Mouse (Mus musculus): ENCODE data around the gene Sirt2. TPM values are rescaled to one million over a fixed set of nuclear protein-coding genes. Genes with fewer than 3 reads are reported as not detected.
A peak's percentile ranks its signal among the peaks of the same experiment; 100 is the strongest.

Gene Sirt2
- polyA plus RNA-seq, 1 experiment, result 154 TPM

GRCm38 (mm10) chr7:28741709-28742438 is 24.7 kb upstream of the Sirt2 start, which contains the start of the genes Mrps12 and Sars2:
TSS of gene Mrps12 (minus strand) at chr7:28741820.
TSS of gene Sars2 (plus strand) at chr7:28741992.
- peak; percentile 24 for TF ChIP-seq GATA1 (IDR thresholded peaks at IDR 0.05; ENCODE audit: low read length)

GRCm38 (mm10) chr7:28749935-28750334 is 16.6 kb upstream of the Sirt2 start:
- no peak for TF ChIP-seq GATA1 (IDR thresholded peaks at IDR 0.05; ENCODE audit: low read length)

GRCm38 (mm10) chr7:28756079-28756478 is 10.5 kb upstream of the Sirt2 start, which contains the start of gene Ccer2:
TSS of gene Ccer2 (plus strand) at chr7:28756174.
- no peak for TF ChIP-seq GATA1 (IDR thresholded peaks at IDR 0.05; ENCODE audit: low read length)

- TF ChIP-seq GATA1 (IDR thresholded peaks at IDR 0.05; ENCODE audit: low read length), result no peak
Observed at GRCm38 (mm10) chr7:28758623-28759022, 7.9 kb upstream of the Sirt2 start.

GRCm38 (mm10) chr7:28761907-28762306 is 4.6 kb upstream of the Sirt2 start:
- TF ChIP-seq GATA1 (IDR thresholded peaks at IDR 0.05; ENCODE audit: low read length), result no peak

- no peak for TF ChIP-seq GATA1 (IDR thresholded peaks at IDR 0.05; ENCODE audit: low read length)
Observed at GRCm38 (mm10) chr7:28765211-28765610, 1.3 kb upstream of the Sirt2 start.

DNA sequence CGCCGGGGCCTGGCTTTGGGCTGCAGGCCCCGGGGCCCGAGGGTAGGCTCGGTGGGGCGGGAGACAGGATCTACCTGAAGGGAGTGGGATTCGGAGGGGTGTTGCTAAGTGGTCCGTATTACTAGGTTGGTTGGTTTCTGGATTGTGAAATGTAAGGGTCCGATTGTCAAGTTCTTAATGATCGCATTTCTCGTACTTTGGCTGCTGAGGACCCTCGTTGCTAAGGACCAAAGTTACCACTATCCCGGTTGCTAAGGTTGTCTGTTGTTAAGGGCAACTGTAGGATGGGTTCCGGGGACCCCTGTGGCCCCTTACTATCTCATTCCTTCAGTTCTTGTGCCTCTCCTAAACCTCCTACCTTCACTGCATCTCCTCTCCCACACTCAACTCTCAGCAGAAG is 375 bp downstream of the Sirt2 start:
- no peak for TF ChIP-seq GATA1 (IDR thresholded peaks at IDR 0.05; ENCODE audit: low read length)

GRCm38 (mm10) chr7:28767462-28767965 is 979 bp downstream of the Sirt2 start, which contains the start of gene Nfkbib:
TSS of gene Nfkbib (minus strand) at chr7:28767512.
- no peak for TF ChIP-seq GATA1 (IDR thresholded peaks at IDR 0.05; ENCODE audit: low read length)

DNA sequence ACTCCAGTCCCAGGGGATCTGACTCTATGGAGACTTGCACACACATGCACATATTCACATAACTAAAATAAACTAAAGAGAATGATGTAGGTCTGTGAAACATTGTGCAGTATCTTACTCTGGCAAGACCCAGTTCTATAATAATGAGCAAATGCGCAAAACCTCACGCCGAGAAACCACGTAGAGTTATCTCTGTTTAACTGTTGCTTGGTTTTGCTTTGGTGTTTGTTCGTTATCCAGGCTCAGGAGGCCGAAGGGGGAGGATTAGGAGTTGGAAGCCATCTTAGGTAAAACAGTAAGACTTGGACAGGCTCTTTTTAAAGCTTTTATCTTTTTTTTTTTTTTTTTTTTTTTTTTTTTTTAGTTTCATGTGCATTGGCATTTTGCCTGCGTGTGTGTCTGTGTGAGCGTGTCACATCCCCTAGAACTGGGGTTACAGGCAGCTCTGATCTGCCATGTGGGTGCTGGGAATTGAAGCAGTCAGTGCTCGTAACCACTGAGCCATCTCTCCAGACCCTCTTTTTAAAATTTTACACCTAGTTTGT is 3.0 kb downstream of the Sirt2 start:
- TF ChIP-seq GATA1 (IDR thresholded peaks at IDR 0.05; ENCODE audit: low read length), result no peak

DNA sequence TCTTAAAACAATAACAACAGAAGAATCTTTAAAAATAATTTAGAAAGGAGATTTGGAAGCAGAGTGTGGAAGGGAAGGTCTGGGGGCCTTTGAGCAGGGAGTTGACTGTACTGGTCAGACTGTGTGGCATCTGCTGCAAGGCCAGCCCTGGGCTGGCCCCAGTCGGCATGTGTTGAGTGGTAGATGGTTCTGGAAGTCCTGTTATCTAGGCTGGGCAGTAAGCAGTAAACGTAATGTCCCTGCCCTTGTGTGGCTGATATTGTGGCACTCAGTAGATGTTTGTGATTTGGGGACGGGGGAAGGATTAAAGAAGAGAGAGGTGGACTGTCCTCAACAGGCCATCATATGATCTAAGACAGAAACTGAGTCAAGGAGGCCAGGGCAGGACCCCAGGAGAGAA is 3.8 kb downstream of the Sirt2 start:
- no peak for TF ChIP-seq GATA1 (IDR thresholded peaks at IDR 0.05; ENCODE audit: low read length)

- TF ChIP-seq GATA1 (IDR thresholded peaks at IDR 0.05; ENCODE audit: low read length), result no peak
Observed at GRCm38 (mm10) chr7:28771867-28772266, 5.3 kb downstream of the Sirt2 start.

- TF ChIP-seq GATA1 (IDR thresholded peaks at IDR 0.05; ENCODE audit: low read length), result no peak
Observed at GRCm38 (mm10) chr7:28773163-28773562, 6.6 kb downstream of the Sirt2 start.

DNA sequence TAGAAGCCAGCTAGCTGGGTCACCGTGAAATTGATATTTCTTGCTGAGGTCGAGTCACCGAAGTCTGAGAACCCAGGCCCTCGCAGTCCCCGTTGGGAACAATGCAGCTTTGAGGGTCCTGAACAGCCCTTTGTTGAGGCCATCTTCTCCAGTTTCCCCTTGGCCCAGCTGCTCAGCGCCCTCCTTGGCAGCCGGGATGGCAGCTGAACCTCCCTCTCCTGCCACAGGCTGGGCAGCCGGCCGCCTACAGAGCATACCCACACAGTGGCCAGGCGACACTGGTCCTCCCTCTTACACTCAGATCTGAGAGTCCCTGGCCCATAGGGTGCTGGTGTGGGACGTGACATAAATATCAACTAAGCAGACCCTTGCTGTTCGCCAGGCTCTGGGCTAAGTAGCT is 7.6 kb downstream of the Sirt2 start:
- TF ChIP-seq GATA1 (IDR thresholded peaks at IDR 0.05; ENCODE audit: low read length), result no peak

GRCm38 (mm10) chr7:28775129-28775528 is 8.6 kb downstream of the Sirt2 start:
- TF ChIP-seq GATA1 (IDR thresholded peaks at IDR 0.05; ENCODE audit: low read length), result no peak

GRCm38 (mm10) chr7:28778825-28779224 is 12.3 kb downstream of the Sirt2 start:
- no peak for TF ChIP-seq GATA1 (IDR thresholded peaks at IDR 0.05; ENCODE audit: low read length)

DNA sequence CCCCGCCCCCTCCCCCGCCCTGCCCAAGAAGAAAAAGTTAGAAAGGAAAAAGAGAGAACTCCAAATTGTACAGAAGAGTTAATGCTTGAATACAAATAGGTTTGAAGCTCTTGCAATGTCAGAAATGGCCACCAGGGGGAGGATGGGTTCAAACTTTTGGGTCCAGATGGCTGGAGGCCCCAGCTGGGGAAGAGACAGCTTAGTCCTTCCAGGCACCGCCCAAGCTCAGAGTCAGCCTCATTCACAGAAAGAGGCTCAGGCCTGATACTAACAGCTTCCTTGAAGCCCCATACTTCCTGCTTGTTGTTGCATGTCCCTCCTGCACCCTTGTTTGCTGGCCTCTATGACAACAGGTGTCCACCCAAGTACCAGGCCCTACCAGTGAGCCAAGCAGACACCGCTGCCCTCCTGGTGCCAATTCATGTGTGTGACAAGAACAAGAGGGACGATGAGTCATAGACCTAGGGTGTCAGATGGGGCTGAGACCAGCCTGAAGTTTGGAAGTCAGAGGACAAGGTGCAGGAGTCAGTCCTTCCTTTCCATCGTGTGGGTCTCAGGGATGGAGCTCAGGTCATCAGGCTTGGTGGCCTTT is 13.6 kb downstream of the Sirt2 start:
- no peak for TF ChIP-seq GATA1 (IDR thresholded peaks at IDR 0.05; ENCODE audit: low read length)

Data from G1E-ER4 (cell line).